Mouse (Mus musculus) E14TG2a.4 (cell line): ENCODE results near the gene Diras1.

Experiments
- CTCF ChIP-seq: conservative IDR thresholded peaks from 2 replicates; pipeline ENCODE4 v1.5.1; 2014; ENCODE audit warnings: low read length
- NANOG ChIP-seq: IDR thresholded peaks from 2 replicates; pipeline ENCODE4 v1.6.1; 2014; ENCODE audit warnings: borderline replicate concordance, low read length, mixed read lengths
- POU5F1 ChIP-seq: IDR thresholded peaks from 2 replicates; pipeline ENCODE4 v1.6.1; 2014; ENCODE audit warnings: low read length, borderline replicate concordance

GRCm38 (mm10) chr10:81029031-81029430 lies 3.6 kb upstream of the Diras1 start:
- TF ChIP-seq CTCF (no peak), POU5F1 (no peak), NANOG (no peak)
